Mouse (Mus musculus) layer of hippocampus, adult 9-11 months (tissue): ENCODE results near the gene Masp1.

Experiments used
- DNase-seq: peaks from one replicate; pipeline ENCODE4 v3.0.0; 2022

The Masp1 gene

DNA sequence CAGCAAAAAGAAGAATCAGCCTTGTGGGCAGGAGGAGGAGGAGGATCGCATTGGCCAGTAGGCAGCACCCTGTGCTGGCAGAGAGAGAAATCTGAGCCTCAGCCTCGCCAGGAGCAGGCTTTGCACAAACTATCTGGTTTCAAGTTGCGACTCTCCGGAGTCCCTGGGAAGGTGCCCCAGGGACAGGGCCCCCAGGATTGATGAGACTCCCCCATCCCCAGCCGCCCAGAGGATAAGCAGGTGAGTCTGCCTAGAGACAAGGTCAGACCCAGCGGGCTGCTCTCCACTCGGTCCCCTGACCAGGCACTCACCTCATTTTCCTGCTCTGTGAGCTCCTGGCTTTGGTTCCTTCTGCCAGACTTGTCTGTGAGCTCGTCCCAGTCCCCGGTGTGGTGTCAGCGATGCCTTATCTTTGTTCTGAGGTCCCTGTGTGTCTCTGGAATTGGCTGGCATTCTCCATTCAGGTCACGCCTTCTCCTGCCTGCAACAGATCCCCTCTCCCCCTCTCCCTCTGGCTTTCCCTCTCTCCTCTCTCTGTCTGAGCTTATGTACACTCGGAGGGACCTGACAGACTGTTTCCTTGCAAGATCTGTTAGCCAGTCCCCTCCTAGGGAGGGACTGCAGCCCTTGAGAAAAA, at the start of gene Masp1, which contains the start of gene Rtp4:
Gene Masp1, minus strand, starts transcription at position 581 of the 637 bp plus-strand sequence.
Gene Rtp4, plus strand, starts transcription at position 57 of the 637 bp plus-strand sequence.
- DNase-seq: no peak

DNA sequence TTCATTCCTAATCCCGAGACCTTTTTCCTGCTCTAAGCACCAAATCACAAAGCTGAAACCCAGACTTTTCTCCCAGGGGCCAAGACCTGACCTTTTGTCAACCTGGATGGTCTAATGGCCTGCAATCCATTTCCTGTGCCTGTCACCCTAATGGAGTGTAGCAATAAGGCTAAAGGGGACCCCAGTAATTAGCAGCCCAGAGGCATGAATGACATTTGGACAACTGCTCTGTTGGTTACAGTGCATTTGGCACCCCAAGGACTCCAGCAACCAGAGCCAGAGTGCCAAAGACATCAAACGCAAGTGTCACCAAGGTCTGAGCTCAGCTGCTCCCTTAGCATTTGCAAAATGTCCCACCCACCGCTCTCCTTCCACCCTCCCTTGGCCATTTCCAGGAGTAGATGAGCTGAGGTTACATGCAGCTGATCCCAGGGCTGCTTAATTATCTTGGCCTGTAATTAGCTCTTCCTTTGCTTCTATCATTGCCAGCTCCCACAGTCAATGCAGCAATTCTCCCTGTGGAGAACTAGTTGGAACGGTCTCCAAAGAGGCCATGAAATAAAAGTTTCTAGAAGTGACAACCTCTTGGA, 47.8 kb upstream of the Masp1 start:
- DNase-seq: no peak

DNA sequence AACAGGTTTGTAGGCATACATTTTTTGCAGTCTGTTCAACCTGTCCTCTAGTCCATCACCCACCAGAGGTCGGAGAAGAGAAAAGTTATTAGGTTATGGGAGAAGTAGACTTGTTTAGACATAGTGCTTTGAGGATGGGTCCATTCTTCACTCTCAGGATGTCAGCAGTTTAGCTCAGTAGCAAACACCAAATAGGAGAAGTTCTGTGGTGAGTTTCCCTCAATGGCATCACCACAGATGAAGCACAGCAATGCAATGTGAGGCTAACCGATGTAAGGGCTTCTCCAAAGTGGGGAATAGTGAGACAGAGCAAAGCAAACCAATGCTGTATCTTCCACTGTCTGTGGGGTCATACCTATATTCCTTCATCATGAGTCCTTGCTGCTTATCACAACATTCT, 37.1 kb upstream of the Masp1 start:
- no peak for DNase-seq

DNA sequence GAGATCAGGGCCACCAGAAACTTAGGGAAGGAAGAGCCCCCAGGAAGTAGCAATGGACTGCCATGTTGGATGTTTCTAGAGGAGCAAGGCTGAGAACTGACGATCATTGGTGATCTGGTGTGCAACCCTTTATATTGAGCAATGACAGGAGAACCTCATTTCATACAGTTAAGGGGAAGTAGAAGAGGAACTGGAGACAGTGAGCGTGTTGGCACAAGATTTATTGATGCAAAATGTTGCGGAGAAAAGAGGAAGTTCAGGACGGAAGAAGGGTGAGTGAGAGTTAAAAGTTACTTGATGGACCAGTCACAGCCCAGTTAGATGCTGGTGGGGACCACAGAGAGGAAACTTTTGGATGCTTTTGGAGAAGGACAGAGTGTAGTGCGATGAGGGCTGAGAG, 36.6 kb upstream of the Masp1 start:
- DNase-seq: no peak

DNA sequence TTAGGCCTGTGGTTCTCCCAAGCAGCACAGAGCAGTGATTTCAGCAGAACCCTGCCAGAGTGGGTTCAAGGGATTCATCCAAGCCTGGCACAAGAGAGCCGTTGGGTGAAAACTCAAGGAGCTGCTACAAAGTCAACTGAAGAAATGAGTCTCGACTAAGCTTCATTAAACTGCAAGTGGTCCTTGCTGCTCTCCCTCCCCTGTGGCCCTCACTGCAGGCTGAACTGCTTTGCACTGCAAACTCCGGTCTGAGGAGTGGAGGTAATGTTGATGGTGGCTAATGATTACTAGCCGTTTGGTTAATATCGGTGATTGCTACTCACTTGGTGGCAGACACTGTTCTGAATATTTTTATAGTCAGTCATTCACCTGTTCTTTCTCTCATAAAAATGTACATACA, 34.1 kb upstream of the Masp1 start:
- no peak for DNase-seq

DNA sequence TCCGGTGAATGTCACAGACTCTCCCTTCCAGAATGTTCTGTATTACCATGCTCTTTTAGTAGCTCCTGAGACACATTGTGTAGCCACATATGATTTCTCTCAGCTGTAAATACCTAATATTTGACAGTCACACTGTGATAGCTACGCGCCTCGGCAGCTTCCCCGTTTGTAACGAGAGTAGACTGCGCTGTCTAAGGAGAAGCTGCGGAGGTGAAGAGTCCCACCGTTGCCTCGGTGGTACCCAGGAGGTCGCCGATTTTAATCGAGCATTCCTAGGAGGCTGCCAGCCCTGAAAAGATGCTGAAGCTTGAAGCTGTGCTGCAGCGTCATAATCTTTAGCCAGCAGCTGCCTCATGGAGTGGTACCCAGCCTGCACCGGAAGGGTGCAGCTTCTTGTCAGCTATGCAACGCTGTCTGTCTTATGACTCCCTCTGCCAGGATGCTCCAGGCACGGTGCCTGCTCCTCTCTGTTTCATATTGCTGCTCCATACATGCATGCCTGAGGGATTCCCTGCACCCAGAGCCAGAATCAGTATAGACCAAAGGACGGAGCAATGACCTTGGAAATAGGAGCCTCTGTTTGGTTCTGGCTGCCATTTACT, 30.5 kb upstream of the Masp1 start:
- DNase-seq: peak; percentile 5

DNA sequence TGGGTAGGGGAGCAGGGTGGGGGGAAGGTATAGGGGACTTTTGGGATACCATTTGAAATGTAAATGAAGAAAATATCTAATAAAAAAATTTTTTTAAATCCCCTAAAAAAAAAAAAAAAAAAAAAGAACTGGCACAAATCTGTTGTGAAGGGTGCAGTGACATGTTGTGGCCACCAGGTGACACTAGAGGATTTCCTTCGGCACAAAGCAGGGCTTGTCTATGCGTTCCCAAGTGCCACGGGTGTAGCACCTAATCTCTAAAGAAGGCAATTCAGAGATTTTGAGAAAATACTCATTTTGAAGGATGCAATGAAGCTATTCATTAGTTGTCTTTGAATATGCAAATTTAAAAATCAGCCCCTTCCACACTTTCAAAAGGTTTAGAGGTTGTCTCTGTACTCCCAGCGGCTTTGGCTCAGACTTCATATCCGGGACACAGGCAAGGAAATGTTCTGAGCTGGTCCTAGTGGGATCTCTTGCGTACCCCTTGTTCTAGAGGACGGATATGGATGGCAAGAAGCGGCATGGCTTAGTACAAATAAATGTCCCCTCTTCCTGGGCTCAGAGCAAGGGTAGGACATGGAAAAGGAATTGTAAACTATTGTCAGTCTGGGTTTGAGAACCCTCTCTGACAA, 29.8 kb upstream of the Masp1 start:
- peak; percentile 54 for DNase-seq

DNA sequence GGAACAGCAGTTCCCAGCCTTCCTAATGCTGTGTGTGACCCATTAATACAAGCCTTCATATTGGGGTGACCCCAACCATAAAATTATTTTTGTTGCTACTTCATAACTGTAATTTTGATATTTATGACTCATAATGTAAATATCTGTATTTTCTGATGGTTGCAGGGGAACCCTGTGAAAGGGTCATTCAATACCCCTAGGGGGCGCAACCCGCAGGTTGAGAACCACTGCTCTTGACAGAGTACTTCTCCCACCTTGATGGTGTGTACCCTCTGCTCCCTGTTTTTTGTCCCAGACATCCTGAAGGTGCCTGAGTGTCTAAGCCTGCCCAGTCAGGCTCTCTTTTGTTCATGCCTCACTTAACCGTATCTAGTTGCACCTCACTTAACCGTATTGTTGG, 27.2 kb upstream of the Masp1 start:
- DNase-seq: no peak

DNA sequence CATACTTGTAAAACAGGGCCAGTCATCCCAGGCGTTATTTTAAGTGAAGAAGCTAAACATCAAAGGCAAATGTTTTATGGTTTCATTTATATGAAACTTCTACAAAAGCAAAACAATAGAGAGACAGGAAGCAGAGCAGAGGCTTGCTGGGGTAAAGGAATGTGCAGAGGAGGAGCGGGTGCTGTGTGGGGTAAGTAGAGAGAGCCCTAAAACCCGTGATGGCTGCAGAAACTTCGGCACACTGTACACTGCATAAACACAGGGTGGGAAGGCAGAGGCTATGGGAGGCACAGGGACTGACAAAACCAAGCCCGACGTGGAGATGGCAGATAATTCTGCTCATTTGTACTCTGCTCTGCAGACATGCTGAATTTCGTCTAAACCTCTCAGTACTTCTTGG, 23.7 kb upstream of the Masp1 start:
- no peak for DNase-seq

DNA sequence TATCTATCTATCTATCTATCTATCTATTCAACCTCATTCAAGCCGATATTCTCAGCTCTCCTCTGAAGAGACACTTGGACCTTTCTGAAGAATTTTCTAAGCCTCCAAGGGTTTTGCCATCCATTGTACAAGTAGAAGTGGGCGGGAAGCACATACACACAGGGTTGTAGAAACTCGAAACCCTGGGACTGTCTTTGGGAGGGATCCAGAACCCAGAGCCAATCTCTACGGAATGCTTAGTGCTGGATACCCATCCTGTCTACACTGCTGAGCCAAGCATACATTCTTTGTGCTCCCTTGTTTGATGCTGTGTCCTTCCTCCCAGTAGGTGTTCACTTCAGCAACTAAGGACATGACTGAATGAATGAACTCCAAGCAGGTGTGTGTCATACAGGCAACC, 22.3 kb upstream of the Masp1 start:
- DNase-seq: no peak

DNA sequence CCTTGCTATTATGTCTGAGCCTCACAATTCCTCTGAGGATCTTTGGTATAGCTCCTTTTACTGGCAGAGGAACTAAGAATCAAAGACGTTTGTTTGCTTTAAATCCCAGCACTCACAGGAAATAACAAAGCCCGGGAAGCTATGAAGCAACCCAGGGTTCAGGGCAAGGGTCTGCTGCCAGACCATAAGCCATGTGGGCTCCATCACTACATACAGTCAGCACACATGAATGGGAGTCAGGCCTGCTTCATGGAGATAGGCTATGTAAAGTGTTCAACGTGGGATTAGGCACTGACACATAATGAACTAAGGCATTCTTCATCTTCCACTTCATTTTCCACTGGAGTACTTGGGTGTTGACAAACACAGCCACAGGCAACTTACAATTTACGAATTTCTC, 20.4 kb upstream of the Masp1 start:
- DNase-seq: no peak

DNA sequence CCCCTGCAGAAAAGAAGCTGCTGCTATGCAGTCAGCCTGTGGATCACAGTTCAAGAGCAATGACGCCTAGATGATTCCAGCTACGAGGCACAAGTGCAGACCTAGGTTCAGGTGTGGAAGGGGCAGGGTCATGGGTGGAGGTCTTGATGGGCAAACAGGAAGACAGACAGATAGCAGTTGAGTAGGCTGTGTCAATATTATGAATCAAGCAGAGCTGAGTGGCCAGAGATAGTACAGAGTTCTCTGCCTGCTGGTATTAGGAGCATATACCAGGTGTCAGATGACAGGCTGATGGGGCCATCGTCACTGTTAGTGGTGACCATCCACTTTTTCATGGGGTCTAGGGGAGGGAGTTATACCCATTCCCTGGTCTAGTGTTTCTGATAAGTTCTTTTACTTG, 13.1 kb upstream of the Masp1 start:
- no peak for DNase-seq

DNA sequence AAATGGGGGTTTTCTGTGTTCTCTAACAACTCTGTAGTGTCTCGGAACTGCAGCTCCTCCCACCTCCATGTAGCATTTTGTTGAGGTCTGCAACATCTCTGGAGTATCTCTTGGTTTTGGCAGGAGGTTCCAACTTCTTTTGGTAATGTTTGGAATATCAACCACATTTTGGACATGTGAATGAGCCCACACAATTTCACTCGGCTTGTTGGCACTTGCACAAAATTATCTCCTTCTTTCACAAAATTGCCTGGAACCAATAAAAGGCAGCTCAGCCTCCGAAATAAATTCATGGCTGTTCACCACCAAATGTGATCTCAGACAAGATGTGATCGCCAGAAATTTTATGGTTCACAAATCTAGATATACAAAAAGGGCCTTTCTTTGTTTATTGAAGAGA, 8.6 kb upstream of the Masp1 start:
- no peak for DNase-seq

DNA sequence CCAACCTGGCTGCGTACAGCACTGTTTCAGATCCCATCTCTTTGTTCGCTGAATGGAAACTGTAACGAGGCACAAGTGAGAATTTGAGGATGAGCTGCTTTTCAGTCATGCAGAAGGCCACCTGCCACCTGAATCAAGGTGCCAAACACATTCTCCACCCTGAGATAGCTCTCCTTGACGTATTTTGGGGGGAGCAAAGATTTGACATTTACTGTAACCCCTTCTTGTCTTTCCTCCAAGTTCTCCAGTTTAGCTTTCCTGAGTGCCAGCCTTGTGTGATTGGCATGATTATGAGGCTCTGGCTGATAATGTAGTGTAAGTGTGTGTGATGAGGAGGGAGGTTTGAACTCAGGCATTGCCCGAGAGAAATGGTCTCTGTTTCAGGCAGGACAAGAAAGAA, 1.5 kb upstream of the Masp1 start:
- no peak for DNase-seq

DNA sequence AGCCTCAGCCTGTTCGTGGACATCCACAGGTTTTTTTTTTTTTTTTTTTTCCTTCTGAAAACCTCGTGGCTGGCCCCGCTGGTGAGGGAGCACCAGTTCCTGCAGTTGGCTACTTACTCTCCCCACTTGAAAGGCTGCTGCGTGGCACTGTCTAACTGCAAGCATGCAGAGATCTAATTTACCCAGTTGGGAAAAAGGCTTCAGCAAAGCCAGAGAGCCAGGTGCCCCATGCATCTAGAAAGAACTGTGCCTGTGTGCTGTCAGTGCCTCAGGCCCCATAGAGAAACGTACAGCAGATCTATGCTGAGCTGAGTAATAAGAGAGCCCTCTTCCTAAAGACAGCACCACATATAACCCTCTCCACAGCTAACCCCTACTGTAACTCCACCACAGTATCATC, 477 bp upstream of the Masp1 start:
- DNase-seq: no peak

DNA sequence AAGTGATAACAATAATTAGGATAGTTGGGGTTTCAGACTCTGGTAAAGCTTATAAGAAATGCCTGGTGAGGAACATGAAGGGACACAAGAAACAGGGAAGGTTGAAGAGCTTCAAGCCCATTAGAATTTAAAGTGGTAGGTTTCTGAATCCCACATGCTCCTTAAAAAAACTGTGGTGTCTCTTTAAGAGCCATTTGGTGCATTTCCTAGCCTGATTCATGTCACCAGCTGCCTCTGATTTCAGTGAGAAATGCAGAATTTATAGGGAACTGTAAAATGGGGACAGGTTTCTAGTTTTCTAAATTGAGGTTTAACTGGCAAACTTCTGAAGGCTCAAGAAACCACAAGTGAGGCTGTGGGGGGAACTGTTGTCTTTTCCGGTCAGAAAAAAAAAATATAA, 844 bp downstream of the Masp1 start:
- no peak for DNase-seq

DNA sequence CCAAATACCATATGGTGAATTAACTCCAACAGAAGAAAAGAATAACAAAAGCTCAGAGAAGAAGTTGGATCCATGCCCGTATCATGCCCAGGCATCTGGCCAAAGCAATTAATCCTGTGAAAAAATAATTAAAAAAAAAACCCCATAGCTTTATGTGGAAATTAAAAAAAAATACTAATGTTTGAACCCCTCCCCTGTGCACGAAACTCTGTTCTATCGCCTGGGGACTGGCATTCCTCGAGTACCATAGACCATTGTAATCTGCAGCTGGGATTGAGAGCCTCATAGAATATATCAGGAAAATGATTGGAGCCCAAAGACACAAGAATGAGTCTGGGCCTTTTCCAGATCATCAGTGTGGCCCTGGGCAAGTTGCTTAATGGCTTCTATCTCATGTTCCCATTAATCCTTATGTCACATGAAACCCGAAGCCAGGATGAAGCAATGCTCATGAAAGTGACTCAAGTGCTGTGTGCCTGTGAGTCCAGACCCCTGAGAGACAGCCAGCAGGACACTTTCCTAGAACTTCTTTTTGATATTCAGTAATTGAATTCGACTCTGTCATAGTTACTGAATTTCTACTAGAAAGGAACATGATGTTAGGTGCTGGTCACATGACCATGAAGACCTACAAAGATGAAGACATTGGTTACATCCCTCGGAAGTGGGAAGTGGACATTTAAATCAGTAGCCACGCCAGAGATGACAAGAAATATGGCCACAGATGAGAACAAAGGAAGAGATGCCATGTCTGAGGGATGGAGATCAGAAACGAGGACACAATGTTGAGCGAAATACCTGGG, 1.8 kb downstream of the Masp1 start:
- DNase-seq: no peak

DNA sequence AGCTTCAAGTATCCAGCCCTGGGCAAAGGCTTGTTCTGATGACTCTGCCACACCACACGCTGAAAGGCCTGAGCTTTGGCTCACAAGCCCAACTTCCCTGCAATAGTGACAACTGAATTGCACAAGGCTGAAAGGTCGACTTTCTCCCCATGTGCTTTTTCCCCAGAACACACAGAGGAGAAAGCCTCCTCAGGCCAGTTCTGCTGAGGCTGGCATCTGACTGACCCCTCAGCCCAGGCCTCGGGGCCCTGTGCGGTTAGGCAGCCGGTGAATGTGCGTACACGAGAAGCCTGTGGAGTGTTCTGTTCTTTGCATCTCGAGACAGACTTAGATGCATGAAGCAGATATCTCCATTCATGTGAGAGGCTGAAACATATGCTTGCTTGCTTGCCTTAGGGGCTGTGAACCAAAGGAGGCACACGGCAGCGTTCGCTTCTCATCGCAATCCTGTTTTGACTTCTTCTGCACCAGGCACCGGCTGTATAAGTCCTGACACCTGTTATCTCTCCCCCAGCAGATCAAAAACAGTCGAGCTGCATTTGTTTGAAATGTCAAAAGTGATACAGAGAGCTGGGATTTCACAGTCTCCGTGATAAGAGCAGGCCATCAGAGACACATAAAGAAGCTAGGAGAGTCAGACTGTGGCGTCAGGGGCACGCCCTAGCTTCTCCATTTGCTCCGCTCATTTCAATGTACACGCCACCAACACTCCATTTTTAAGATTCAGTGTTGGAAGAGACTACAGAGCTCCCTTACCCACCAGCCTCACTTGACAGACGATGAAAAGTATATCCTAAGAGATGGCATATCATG, 2.7 kb downstream of the Masp1 start:
- no peak for DNase-seq

DNA sequence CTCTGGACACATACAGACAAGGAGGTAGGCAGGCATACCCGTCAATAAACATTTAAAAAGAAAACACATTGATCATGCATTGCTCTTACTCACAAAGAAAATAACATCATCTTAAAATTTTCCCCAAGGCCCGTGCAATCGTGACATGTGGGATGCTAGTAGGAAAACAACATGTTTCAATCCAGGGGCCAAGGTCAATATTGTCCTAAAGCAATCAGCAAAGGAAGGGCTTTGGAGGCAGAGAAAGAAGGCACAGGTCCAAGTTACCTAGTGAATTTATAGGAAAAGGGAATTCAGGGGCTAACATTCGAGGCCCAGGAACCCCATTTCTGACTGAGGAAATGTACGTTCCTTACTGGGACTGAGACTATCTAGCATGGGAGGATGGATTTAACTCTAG, 3.4 kb downstream of the Masp1 start:
- no peak for DNase-seq

DNA sequence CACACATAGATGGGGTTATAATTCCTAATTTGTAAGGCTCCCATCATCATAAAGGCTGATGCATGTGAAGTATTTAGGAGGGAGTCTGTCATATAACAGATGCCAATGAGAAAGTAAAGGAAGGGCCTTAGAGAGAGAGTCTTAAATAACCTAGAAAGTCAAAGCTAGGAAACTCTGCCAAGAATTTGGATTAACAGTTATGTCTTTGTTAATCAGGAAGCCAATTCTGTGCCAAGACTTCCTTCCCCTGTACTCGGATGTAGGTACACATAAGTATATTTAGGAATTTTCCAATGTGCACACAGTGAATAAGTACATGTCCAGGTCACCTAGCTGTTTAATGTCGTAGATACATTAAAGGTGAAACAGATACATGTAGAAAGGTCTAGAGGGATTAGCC, 4.0 kb downstream of the Masp1 start:
- no peak for DNase-seq

DNA sequence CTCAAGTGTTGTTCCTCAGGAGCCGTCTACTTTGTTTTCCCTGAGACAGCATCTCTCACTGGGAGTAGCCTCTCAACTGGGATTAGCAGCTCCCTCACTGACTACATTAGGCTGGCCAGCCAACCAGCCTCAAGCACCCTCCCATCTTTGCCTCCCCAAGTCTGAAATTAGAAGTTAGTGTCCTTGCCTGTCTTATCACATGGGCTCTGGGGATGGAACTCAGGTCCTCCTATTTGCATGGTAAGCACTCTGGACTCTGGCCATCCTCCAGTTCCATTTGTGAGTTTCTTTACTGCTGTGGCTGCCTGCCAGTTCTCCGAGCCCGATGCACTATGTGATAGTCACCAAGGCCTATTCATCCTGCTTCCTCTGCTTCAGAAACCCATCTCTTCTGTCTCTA, 4.8 kb downstream of the Masp1 start:
- DNase-seq: peak; percentile 87

DNA sequence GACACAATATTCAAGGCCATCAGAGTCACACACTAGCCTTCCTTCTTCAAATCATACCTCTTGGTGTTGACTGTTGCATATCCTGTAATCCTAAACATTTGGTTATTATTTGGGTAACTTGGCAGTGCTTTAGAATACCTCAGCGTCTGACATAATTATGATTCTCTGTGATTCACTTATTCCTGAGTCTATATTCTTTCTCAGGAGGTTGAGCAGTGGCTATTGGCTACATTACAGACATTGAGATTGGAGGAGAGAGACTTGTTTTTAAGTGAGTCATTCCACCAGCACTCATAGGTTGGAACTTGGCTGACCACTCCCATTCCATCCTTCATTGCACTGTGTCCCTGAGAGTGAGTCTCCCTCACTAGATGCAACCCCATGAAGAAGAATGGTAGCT, 7.2 kb downstream of the Masp1 start:
- DNase-seq: no peak
